Mouse (Mus musculus) midbrain, embryonic 16.5 days (tissue): Measurements from ENCODE around the gene Lclat1. TPM values are rescaled to one million over a fixed set of nuclear protein-coding genes. Genes with fewer than 3 reads are reported as not detected.

ENCODE experiments used
- ATAC-seq: fragments of 200-750 bp; cut with Nextera tagmentation; 2 replicates; pipeline ENCODE4 v1.8.0; 2017; ENCODE audit warnings: moderate TSS enrichment
- H3K27ac ChIP-seq: fragments of 300-500 bp; sonication (generic); 2 replicates; pipeline ENCODE4 v1.5.1; 2014; ENCODE audit warnings: mild to moderate bottlenecking, low read length, mixed read lengths
- H3K27me3 ChIP-seq: fragments of 300-500 bp; sonication (generic); 2 replicates; pipeline ENCODE4 v1.6.1; 2014; ENCODE audit warnings: low read depth, low read length, mixed read lengths; ENCODE audit not compliant: control insufficient read depth, insufficient read depth
- H3K36me3 ChIP-seq: fragments of 300-500 bp; sonication (generic); 2 replicates; pipeline ENCODE4 v1.6.1; 2014; ENCODE audit warnings: mild to moderate bottlenecking, low read length, moderate library complexity, mixed read lengths; ENCODE audit not compliant: control insufficient read depth, insufficient read depth
- H3K4me1 ChIP-seq: fragments of 300-500 bp; sonication (generic); 2 replicates; pipeline ENCODE4 v1.6.1; 2014; ENCODE audit warnings: mild to moderate bottlenecking, low read length, mixed read lengths; ENCODE audit not compliant: control insufficient read depth, insufficient read depth
- H3K4me2 ChIP-seq: fragments of 300-500 bp; sonication (generic); 2 replicates; pipeline ENCODE4 v1.6.1; 2014; ENCODE audit warnings: mild to moderate bottlenecking, low read length, mixed read lengths
- H3K4me3 ChIP-seq: fragments of 300-500 bp; sonication (generic); 2 replicates; pipeline ENCODE4 v1.5.1; 2014; ENCODE audit warnings: low read depth, mild to moderate bottlenecking, low read length, moderate library complexity, mixed read lengths
- H3K9ac ChIP-seq: fragments of 300-500 bp; sonication (generic); 2 replicates; pipeline ENCODE4 v1.6.1; 2014; ENCODE audit warnings: low read depth, low read length, mixed read lengths
- H3K9me3 ChIP-seq: fragments of 300-500 bp; sonication (generic); replicated peaks from 2 replicates; pipeline ENCODE4 v1.6.1; 2014; ENCODE audit warnings: mild to moderate bottlenecking, low read length, mixed read lengths; ENCODE audit not compliant: control insufficient read depth, poor library complexity, severe bottlenecking
- WGBS: fragments of 180-500 bp; shearing (Covaris S2); extraction: QIAGEN DNeasy Blood & Tissue Kit; methylation state at CpG from one replicate; pipeline ENCODE4 v1.1.7; 2014; 5-methylcytosine and 5-hydroxymethylcytosine counted together
- polyA plus RNA-seq: library from polyadenylated mRNA; unstranded; fragments of >200 nt; fragmentation: Nextera tagmentation; extraction: Ambion mirVana; gene quantifications from 2 replicates; pipeline ENCODE4 v1.2.1, GENCODE M21; 2015

Gene Lclat1
- polyA plus RNA-seq, 1 experiment from 2014 or later, result 14.5 TPM

GRCm38 (mm10) chr17:73169461-73169860 is 61.7 kb downstream of the Lclat1 start:
- H3K9ac ChIP-seq, result no peak overlapping the region
- 92% methylated on average over 7 of the region's 7 CpGs for WGBS
- H3K27me3 ChIP-seq, result no peaks in the 10 kb centered on the region
- H3K4me3 ChIP-seq, result no peak overlapping the region
- no peak for ATAC-seq
- H3K4me2 ChIP-seq, result no peak overlapping the region
- no peaks in the 10 kb centered on the region; the same call in none of the 2 replicates for H3K36me3 ChIP-seq
- H3K9me3 ChIP-seq, result no peaks in the 10 kb centered on the region
- no peaks in the 10 kb centered on the region for H3K4me1 ChIP-seq
- no peak overlapping the region for H3K27ac ChIP-seq

GRCm38 (mm10) chr17:73170141-73170540 is 62.4 kb downstream of the Lclat1 start:
- 85% methylated on average over 5 of the region's 5 CpGs for WGBS
- Histone ChIP-seq H3K9ac (no peak overlapping the region), H3K4me3 (no peak overlapping the region), H3K4me1 (no peaks in the 10 kb centered on the region), H3K4me2 (no peak overlapping the region), H3K9me3 (no peaks in the 10 kb centered on the region), H3K36me3 (no peaks in the 10 kb centered on the region; the same call in none of the 2 replicates), H3K27ac (no peak overlapping the region), H3K27me3 (no peaks in the 10 kb centered on the region)
- ATAC-seq, result no peak

- Histone ChIP-seq H3K9ac (no peak overlapping the region), H3K4me1 (no peaks in the 10 kb centered on the region), H3K27me3 (no peaks in the 10 kb centered on the region), H3K4me2 (no peak overlapping the region), H3K36me3 (no peaks in the 10 kb centered on the region; the same call in 1 of the 2 replicates), H3K9me3 (no peaks in the 10 kb centered on the region), H3K27ac (no peak overlapping the region), H3K4me3 (no peak overlapping the region)
- 68% methylated on average over 5 of the region's 5 CpGs for WGBS
- no peak for ATAC-seq
Observed at GRCm38 (mm10) chr17:73174083-73174562, 66.3 kb downstream of the Lclat1 start.

- H3K4me3 ChIP-seq, result no peak overlapping the region
- H3K27ac ChIP-seq, result no peak overlapping the region
- H3K4me1 ChIP-seq, result no peaks in the 10 kb centered on the region
- H3K4me2 ChIP-seq, result no peak overlapping the region
- 81% methylated on average over 5 of the region's 5 CpGs for WGBS
- no peak for ATAC-seq
- H3K27me3 ChIP-seq, result no peaks in the 10 kb centered on the region
- no peaks in the 10 kb centered on the region for H3K9me3 ChIP-seq
- H3K9ac ChIP-seq, result no peak overlapping the region
- H3K36me3 ChIP-seq, result no peaks in the 10 kb centered on the region; the same call in 1 of the 2 replicates
Observed at GRCm38 (mm10) chr17:73175720-73176119, 67.9 kb downstream of the Lclat1 start.

- Histone ChIP-seq H3K27ac (no peak overlapping the region), H3K9me3 (no peaks in the 10 kb centered on the region), H3K4me1 (no peaks in the 10 kb centered on the region), H3K27me3 (no peaks in the 10 kb centered on the region), H3K9ac (no peak overlapping the region), H3K36me3 (no peaks in the 10 kb centered on the region), H3K4me3 (no peak overlapping the region), H3K4me2 (no peak overlapping the region)
- no peak for ATAC-seq
- 82% methylated on average over 4 of the region's 4 CpGs for WGBS
Observed at GRCm38 (mm10) chr17:73177079-73177478, 69.3 kb downstream of the Lclat1 start.

GRCm38 (mm10) chr17:73186929-73187328 is 79.1 kb downstream of the Lclat1 start:
- Histone ChIP-seq H3K36me3 (no peaks in the 10 kb centered on the region), H3K4me1 (no peaks in the 10 kb centered on the region), H3K4me2 (no peak overlapping the region), H3K27me3 (no peaks in the 10 kb centered on the region), H3K4me3 (no peak overlapping the region), H3K9ac (no peak overlapping the region), H3K9me3 (no peaks in the 10 kb centered on the region), H3K27ac (no peak overlapping the region)
- no peak for ATAC-seq
- WGBS, result 96% methylated on average over 5 of the region's 5 CpGs

GRCm38 (mm10) chr17:73194146-73194545 is 86.4 kb downstream of the Lclat1 start:
- WGBS, result 91% methylated on average over 6 of the region's 6 CpGs
- Histone ChIP-seq H3K4me1 (no peaks in the 10 kb centered on the region), H3K9ac (no peak overlapping the region), H3K4me3 (no peak overlapping the region), H3K4me2 (no peak overlapping the region), H3K36me3 (no peaks in the 10 kb centered on the region), H3K27me3 (no peaks in the 10 kb centered on the region), H3K27ac (no peak overlapping the region), H3K9me3 (no peaks in the 10 kb centered on the region)
- ATAC-seq, result no peak

- no peak overlapping the region for H3K9ac ChIP-seq
- 94% methylated on average over 6 of the region's 6 CpGs for WGBS
- H3K27ac ChIP-seq, result no peak overlapping the region
- H3K36me3 ChIP-seq, result no peaks in the 10 kb centered on the region
- no peaks in the 10 kb centered on the region for H3K27me3 ChIP-seq
- H3K4me1 ChIP-seq, result no peaks in the 10 kb centered on the region
- no peak for ATAC-seq
- H3K4me2 ChIP-seq, result no peak overlapping the region
- no peaks in the 10 kb centered on the region for H3K9me3 ChIP-seq
- no peak overlapping the region for H3K4me3 ChIP-seq
Observed at GRCm38 (mm10) chr17:73194575-73194974, 86.8 kb downstream of the Lclat1 start.

- Histone ChIP-seq H3K9me3 (no peaks in the 10 kb centered on the region), H3K27me3 (no peaks in the 10 kb centered on the region), H3K4me1 (no peaks in the 10 kb centered on the region), H3K4me2 (no peak overlapping the region), H3K9ac (no peak overlapping the region), H3K27ac (no peak overlapping the region), H3K4me3 (no peak overlapping the region), H3K36me3 (no peaks in the 10 kb centered on the region)
- 88% methylated on average over 2 of the region's 2 CpGs for WGBS
- no peak for ATAC-seq
Observed at GRCm38 (mm10) chr17:73195074-73195723, 87.4 kb downstream of the Lclat1 start.
